Mouse (Mus musculus) liver, adult 2 months (tissue): ENCODE results near the gene Hydin. TPM values are rescaled to one million over a fixed set of nuclear protein-coding genes. Genes with fewer than 3 reads are reported as not detected.

Source experiments
- DNase-seq: peaks from one replicate; pipeline ENCODE4 v3.0.0-alpha.2; 2011; ENCODE audit warnings: low read depth, low spot score; ENCODE audit errors: extremely low read depth
- H3K27ac ChIP-seq: fragments of 200-500 bp; replicated peaks from 2 replicates; pipeline ENCODE4 v1.5.1; 2012; ENCODE audit warnings: low read depth, mild to moderate bottlenecking, control low read depth, inconsistent platforms, low read length; ENCODE audit not compliant: insufficient read depth
- H3K27me3 ChIP-seq: fragments of 200-500 bp; 2 replicates; pipeline ENCODE4 v1.6.1; 2012; ENCODE audit warnings: mild to moderate bottlenecking, moderate library complexity, low read length, inconsistent platforms; ENCODE audit not compliant: control insufficient read depth, insufficient read depth
- H3K36me3 ChIP-seq: fragments of 200-500 bp; 2 replicates; pipeline ENCODE4 v1.6.1; 2012; ENCODE audit warnings: low read length, inconsistent platforms; ENCODE audit not compliant: control insufficient read depth, insufficient read depth
- H3K4me1 ChIP-seq: fragments of 200-500 bp; 2 replicates; pipeline ENCODE4 v1.6.1; 2011; ENCODE audit warnings: low read length; ENCODE audit not compliant: control insufficient read depth, insufficient read depth
- H3K4me3 ChIP-seq: fragments of 200-500 bp; 2 replicates; pipeline ENCODE4 v1.5.1; 2011; ENCODE audit warnings: low read depth, mild to moderate bottlenecking, control low read depth, low read length, moderate library complexity; ENCODE audit not compliant: insufficient read depth
- H3K79me2 ChIP-seq: fragments of 200-500 bp; 2 replicates; pipeline ENCODE4 v1.6.1; 2012; ENCODE audit warnings: inconsistent platforms, mild to moderate bottlenecking, low read length, moderate library complexity; ENCODE audit not compliant: control insufficient read depth, insufficient read depth
- H3K9ac ChIP-seq: fragments of 200-500 bp; 2 replicates; pipeline ENCODE4 v1.6.1; 2012; ENCODE audit warnings: low read depth, mild to moderate bottlenecking, control low read depth, inconsistent platforms, low read length
- CTCF ChIP-seq: fragments of 200-500 bp; IDR thresholded peaks from 2 replicates; pipeline ENCODE4 v1.5.1; 2011; ENCODE audit warnings: low read depth, low read length, control low read depth
- POLR2A ChIP-seq: fragments of 200-500 bp; IDR thresholded peaks from 2 replicates; pipeline ENCODE4 v1.6.1; 2011; ENCODE audit warnings: low read length, control low read depth; ENCODE audit not compliant: insufficient read depth; ENCODE audit errors: extremely low read depth
- WGBS: fragments of 180-500 bp; shearing (Covaris S2); methylation state at CpG from one replicate; pipeline ENCODE4 v1.1.7; 2018; 5-methylcytosine and 5-hydroxymethylcytosine counted together
- polyA plus RNA-seq: library from polyadenylated mRNA; depleted of rRNA; stranded (reverse); fragments of >200 nt; gene quantifications from 2 replicates; pipeline ENCODE4 v1.2.3, GENCODE M21; 2012
- total RNA-seq: library from RNA; depleted of rRNA; stranded (reverse); fragments of >200 nt; gene quantifications from 2 replicates; pipeline ENCODE4 v1.2.3, GENCODE M21; 2014

Hydin gene
- total and polyA plus RNA-seq, 2 experiments = under 0.01 TPM; not detected in 1

- Histone ChIP-seq H3K27ac (no peak overlapping the region), H3K79me2 (no peaks in the 10 kb centered on the region), H3K9ac (no peak overlapping the region), H3K27me3 (no peaks in the 10 kb centered on the region), H3K36me3 (peaks cover 5% of the 10 kb centered on the region; the same call in 1 of the 2 replicates), H3K4me3 (no peak overlapping the region), H3K4me1 (peaks cover 12% of the 10 kb centered on the region)
- TF ChIP-seq CTCF = no peak
- TF ChIP-seq POLR2A = no peak
- WGBS = 97% methylated on average over 6 of the region's 6 CpGs
- no peak for DNase-seq
Measured at GRCm38 (mm10) chr8:110649286-110649685, 382.5 kb downstream of the Hydin start.

GRCm38 (mm10) chr8:110650838-110651237, 384.1 kb downstream of the Hydin start:
- TF ChIP-seq POLR2A = no peak
- TF ChIP-seq CTCF = no peak
- 79% methylated on average over 9 of the region's 9 CpGs for whole genome bisulfite sequencing
- Histone ChIP-seq H3K79me2 (no peaks in the 10 kb centered on the region), H3K27me3 (no peaks in the 10 kb centered on the region), H3K9ac (no peak overlapping the region), H3K36me3 (peaks cover 5% of the 10 kb centered on the region; the same call in 1 of the 2 replicates), H3K4me1 (peaks cover 3% of the 10 kb centered on the region), H3K4me3 (no peak overlapping the region), H3K27ac (no peak overlapping the region)
- no peak for DNase-seq

GRCm38 (mm10) chr8:110651847-110652246, 385.1 kb downstream of the Hydin start:
- Histone ChIP-seq H3K4me1 (no peaks in the 10 kb centered on the region), H3K27ac (no peak overlapping the region), H3K4me3 (no peak overlapping the region), H3K9ac (no peak overlapping the region), H3K27me3 (no peaks in the 10 kb centered on the region), H3K36me3 (peaks cover 5% of the 10 kb centered on the region; the same call in 1 of the 2 replicates), H3K79me2 (no peaks in the 10 kb centered on the region)
- TF ChIP-seq CTCF (no peak), POLR2A (no peak)
- WGBS = 90% methylated on average over 4 of the region's 4 CpGs
- no peak for DNase-seq

- no peak overlapping the region for H3K27ac ChIP-seq
- no peaks in the 10 kb centered on the region for H3K79me2 ChIP-seq
- no peaks in the 10 kb centered on the region for H3K27me3 ChIP-seq
- H3K9ac ChIP-seq = no peak overlapping the region
- 94% methylated on average over 9 of the region's 9 CpGs for whole genome bisulfite sequencing
- no peak overlapping the region for H3K4me3 ChIP-seq
- TF ChIP-seq CTCF (no peak), POLR2A (no peak)
- no peak for DNase-seq
- H3K4me1 ChIP-seq = no peaks in the 10 kb centered on the region
- peaks cover 7% of the 10 kb centered on the region; the same call in 1 of the 2 replicates for H3K36me3 ChIP-seq
Measured at GRCm38 (mm10) chr8:110654075-110655060, 387.6 kb downstream of the Hydin start.

- no peak for DNase-seq
- Histone ChIP-seq H3K4me3 (no peak overlapping the region), H3K79me2 (no peaks in the 10 kb centered on the region), H3K27me3 (no peaks in the 10 kb centered on the region), H3K9ac (no peak overlapping the region), H3K4me1 (no peaks in the 10 kb centered on the region), H3K27ac (no peak overlapping the region), H3K36me3 (peaks cover 7% of the 10 kb centered on the region; the same call in 1 of the 2 replicates)
- 80% methylated on average over 1 of the region's 1 CpGs for WGBS
- no peak for TF ChIP-seq POLR2A
- TF ChIP-seq CTCF = no peak
Measured at GRCm38 (mm10) chr8:110655827-110656226, 389.1 kb downstream of the Hydin start.
